Mouse (Mus musculus): ENCODE measurements at regions not wholly inside any gene's neighbourhood (a gene's known extent, or its start where the extent isn't known, plus 50 kb on each side); places are given as distances from the start of the nearest gene placed in this dataset.
A peak's percentile ranks its signal among the peaks of the same experiment; 100 is the strongest.

GRCm38 (mm10) chr3:22024200-22024599, 52.3 kb upstream of the Tbl1xr1 start:
- Histone ChIP-seq H3K9me3 (replicated peaks) (no peaks in the 10 kb centered on the region), H3K4me3 (no peak overlapping the region), H3K36me3 (no peaks in the 10 kb centered on the region), H3K4me1 (peaks cover 36% of the 10 kb centered on the region), H3K27me3 (ENCODE audit: low read depth, poor library complexity, severe bottlenecking) (no peaks in the 10 kb centered on the region), H3K27ac (peak overlapping the region; percentile 53; the same call in 1 of the 2 replicates)
- 14% methylated on average over 6 of the region's 6 CpGs for WGBS
- peak; percentile 58 for DNase-seq (ENCODE audit: low spot score)

GRCm38 (mm10) chr3:22025119-22025518, 51.3 kb upstream of the Tbl1xr1 start:
- no peak overlapping the region for H3K4me3 ChIP-seq
- DNase-seq (ENCODE audit: low spot score), result peak; percentile 42
- H3K9me3 ChIP-seq (replicated peaks), result no peaks in the 10 kb centered on the region
- no peaks in the 10 kb centered on the region for H3K36me3 ChIP-seq
- peak overlapping the region; percentile 74 for H3K27ac ChIP-seq
- no peaks in the 10 kb centered on the region for H3K27me3 ChIP-seq (ENCODE audit: low read depth, poor library complexity, severe bottlenecking)
- peaks cover 36% of the 10 kb centered on the region for H3K4me1 ChIP-seq
- WGBS, result 16% methylated on average over 6 of the region's 6 CpGs

DNA sequence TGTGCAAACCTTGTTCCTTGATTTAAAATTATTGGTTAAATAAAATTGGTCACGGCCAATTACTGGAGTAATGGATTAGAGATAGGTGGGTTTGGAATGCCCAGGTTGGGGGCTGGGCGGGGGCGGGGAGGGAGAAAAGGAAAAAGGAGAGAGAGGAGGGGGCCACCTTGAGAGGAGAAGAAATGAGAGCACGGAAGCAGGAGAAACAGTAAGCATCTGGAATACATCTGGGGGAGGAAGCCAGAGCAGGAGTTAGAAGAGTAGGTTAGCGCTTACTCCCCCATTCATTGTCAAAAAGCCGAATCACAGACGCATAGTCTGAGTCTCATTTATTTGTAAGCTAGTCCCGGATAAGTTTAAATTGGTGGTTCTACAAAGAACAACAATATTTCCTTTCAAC, 50.8 kb upstream of the Tbl1xr1 start:
- WGBS, result 53% methylated on average over 8 of the region's 8 CpGs
- Histone ChIP-seq H3K4me1 (peaks cover 36% of the 10 kb centered on the region), H3K9me3 (replicated peaks) (no peaks in the 10 kb centered on the region), H3K27ac (peak overlapping the region; percentile 74), H3K27me3 (ENCODE audit: low read depth, poor library complexity, severe bottlenecking) (no peaks in the 10 kb centered on the region), H3K36me3 (no peaks in the 10 kb centered on the region), H3K4me3 (no peak overlapping the region)
- no peak for DNase-seq (ENCODE audit: low spot score)
